Mouse (Mus musculus): ENCODE measurements around the gene Zfp865. TPM values are rescaled to one million over a fixed set of nuclear protein-coding genes. Genes with fewer than 3 reads are reported as not detected.
A peak's percentile ranks its signal among the peaks of the same experiment; 100 is the strongest.
"Not testable (repeated sequence)": the region's sequence is repeated elsewhere in the genome, so short reads cannot be mapped to it uniquely, and the experiment has no call there.

The Zfp865 gene
- polyA plus RNA-seq, 1 experiment from 2014 or later: 5.5 TPM

- peaks cover 48% of the 10 kb centered on the region for H3K4me1 ChIP-seq
- 6% methylated on average over 27 of the region's 27 CpGs for WGBS
- peak; percentile 81 for DNase-seq (ENCODE audit: low spot score)
These were observed 40.1 kb downstream of the Zfp865 start for GRCm38 (mm10) chr7:5060239-5060731.

DNA sequence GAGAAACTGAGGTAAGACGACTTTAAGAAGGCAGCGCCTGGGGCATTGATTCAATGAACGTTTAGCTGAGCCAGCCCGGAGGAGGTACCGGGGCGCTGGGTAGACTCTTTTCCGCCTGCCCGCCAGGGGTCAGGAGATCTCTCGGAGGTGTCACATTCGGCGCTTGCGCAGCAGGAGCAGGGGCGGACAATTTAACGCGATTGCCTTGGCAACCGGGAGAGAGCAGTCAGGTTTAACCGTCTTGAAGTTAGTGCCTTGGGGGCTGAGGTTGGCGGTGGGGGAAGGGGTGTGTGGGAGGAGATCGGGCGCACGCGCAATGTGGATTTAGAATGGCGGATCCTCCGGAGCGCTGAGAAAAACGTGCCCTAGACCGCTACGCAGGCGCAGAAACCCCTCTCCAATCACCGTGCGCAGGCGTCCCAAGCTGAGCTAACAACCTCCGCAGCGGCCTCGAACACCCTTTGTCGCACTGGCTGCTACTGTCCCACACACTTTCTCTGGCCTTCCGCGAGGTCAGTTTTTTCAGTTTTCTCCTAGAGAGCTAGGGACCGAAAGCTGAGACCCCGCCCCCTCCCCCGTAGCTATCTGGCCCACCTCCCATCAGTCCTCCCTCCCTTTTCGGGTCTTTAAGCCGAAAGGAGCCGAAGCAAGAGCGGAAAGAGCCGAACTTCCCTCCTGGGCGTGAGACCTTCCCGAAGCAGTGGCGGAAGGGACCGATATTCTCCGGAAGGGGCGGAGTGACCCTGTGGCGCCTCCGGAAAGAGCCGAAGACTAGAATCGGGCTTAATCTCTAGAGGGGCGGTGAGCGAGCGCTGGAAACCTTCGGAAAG is 41.0 kb downstream of the Zfp865 start:
- peaks cover 55% of the 10 kb centered on the region for H3K4me1 ChIP-seq
- under 1% methylated on average over 60 of the region's 60 CpGs for WGBS
- H3K27me3 ChIP-seq (ENCODE audit: low read depth, poor library complexity, severe bottlenecking): peaks cover 35% of the 10 kb centered on the region
- H3K9me3 ChIP-seq (replicated peaks): no peaks in the 10 kb centered on the region
- peak overlapping the region; percentile 74 for H3K4me3 ChIP-seq
- H3K27ac ChIP-seq (replicated peaks): peak overlapping the region; percentile 97
- DNase-seq (ENCODE audit: low spot score): peak; percentile 98
- H3K36me3 ChIP-seq: peaks cover 16% of the 10 kb centered on the region

More at GRCm38 (mm10) chr7:5060239-5060731, 40.1 kb downstream of the Zfp865 start:
- Histone ChIP-seq H3K36me3 (peaks cover 8% of the 10 kb centered on the region), H3K4me3 (peak overlapping the region; percentile 74), H3K27me3 (ENCODE audit: low read depth, poor library complexity, severe bottlenecking) (peaks cover 44% of the 10 kb centered on the region), H3K9me3 (replicated peaks) (no peaks in the 10 kb centered on the region), H3K27ac (replicated peaks) (peak overlapping the region; percentile 97)

DNA sequence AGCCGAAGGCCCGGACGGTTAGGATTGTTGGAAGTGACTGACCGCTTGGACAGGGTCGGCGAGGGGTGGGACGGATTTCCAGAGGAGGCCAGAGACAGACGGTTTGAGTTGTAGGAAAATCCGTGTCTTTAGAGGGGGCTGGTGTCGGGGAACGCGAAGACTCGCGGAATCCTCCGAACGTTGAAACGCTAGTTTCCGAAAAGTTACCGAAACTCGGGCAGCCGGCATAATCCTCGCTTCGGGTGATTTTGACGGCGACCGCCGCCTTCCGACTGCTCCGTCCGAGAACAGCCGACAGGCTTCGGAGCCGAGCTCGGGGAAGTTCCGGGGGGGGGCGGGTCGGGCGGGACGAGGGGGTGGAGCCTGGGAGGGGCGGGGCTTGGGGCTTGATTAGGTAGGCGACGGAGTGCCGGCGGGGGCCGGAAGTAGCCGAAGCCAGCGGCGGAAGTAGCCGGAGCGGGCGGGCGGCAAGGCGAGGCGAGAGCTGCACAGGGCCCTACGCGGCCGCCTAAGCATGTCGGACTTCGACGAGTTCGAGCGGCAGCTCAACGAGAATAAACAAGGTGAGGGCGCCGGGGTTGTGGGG is 41.7 kb downstream of the Zfp865 start, which contains the start of gene U2af2:
Gene U2af2, plus strand, starts transcription at position 370 of the 586 bp plus-strand sequence.
- peak; percentile 97 for DNase-seq (ENCODE audit: low spot score)
- Histone ChIP-seq H3K4me3 (peak within 1 kb of the TSS; percentile 74), H3K4me1 (peaks cover 48% of the 10 kb centered on the region), H3K27ac (replicated peaks) (peak within 1 kb of the TSS; percentile 97), H3K27me3 (ENCODE audit: low read depth, poor library complexity, severe bottlenecking) (peaks cover 28% of the 10 kb centered on the region), H3K36me3 (peaks cover 23% of the 10 kb centered on the region), H3K9me3 (replicated peaks) (no peaks in the 10 kb centered on the region)
- under 1% methylated on average over 65 of the region's 65 CpGs for WGBS

DNA sequence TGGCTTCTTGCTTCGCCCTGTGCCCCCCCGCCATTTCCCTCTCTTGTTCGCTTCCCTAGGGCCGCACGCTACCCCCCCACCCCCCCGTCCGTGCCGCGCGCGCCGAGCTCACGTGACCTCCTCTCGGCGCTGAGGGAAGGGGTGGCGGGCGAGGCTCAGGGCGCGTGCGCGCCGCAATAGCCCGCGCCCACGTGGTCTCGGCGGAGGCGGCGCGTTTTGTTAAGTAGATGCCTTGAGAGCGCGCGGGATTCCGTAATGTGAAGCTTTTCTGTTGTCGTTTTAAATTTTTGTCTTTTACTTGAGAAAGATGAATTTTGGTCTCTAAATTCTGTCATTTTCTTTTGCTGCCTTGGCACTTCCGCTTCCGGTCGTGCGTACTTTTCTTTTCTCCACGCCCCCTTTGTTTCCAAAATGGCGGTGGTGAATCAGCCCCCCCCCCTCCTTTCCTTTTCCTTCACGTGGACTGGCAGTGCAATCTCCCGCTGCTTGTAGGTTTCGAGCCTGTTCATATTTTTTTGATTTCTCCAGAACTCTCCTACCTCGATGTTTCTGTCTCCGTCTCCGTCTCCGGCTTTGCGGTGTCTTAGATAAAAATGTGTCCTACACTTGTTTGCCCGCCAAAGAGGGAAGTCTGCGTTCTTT is 42.3 kb downstream of the Zfp865 start:
- Histone ChIP-seq H3K27ac (replicated peaks) (peak overlapping the region; percentile 97), H3K36me3 (peaks cover 30% of the 10 kb centered on the region), H3K9me3 (replicated peaks) (no peaks in the 10 kb centered on the region), H3K4me3 (peak overlapping the region; percentile 74), H3K27me3 (ENCODE audit: low read depth, poor library complexity, severe bottlenecking) (peaks cover 22% of the 10 kb centered on the region), H3K4me1 (peaks cover 42% of the 10 kb centered on the region)
- under 1% methylated on average over 51 of the region's 51 CpGs for WGBS
- peak; percentile 85 for DNase-seq (ENCODE audit: low spot score)

DNA sequence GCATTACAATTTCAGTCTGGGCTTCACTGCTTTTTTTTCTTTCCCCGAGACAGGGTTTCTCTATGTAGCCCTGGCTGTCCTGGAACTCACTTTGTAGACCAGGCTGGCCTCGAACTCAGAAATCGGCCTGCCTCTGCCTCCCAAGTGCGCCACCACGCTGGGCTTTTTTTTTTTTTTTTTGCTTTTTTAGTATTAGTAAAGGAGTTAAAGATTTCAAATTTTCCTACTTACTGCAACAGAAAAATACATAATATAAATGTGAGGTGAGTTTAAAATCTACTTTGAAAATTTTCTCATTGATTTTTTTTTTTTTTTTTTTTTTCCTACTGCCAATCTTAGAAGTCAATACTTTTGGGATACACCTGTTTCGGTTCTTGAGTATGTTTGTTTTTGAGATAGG is 44.7 kb downstream of the Zfp865 start:
- H3K36me3 ChIP-seq: peaks cover 54% of the 10 kb centered on the region
- H3K27me3 ChIP-seq (ENCODE audit: low read depth, poor library complexity, severe bottlenecking): no peaks in the 10 kb centered on the region
- no peak for DNase-seq (ENCODE audit: low spot score)
- peaks cover 33% of the 10 kb centered on the region for H3K4me1 ChIP-seq
- WGBS: 97% methylated on average over 6 of the region's 6 CpGs
- no peak overlapping the region for H3K27ac ChIP-seq (replicated peaks)
- no peak overlapping the region for H3K4me3 ChIP-seq
- no peaks in the 10 kb centered on the region for H3K9me3 ChIP-seq (replicated peaks)

GRCm38 (mm10) chr7:5073586-5073985 is 53.4 kb downstream of the Zfp865 start:
- Histone ChIP-seq H3K9me3 (replicated peaks) (no peaks in the 10 kb centered on the region), H3K36me3 (peaks cover 98% of the 10 kb centered on the region)
- WGBS: 95% methylated on average over 1 of the region's 1 CpGs

GRCm38 (mm10) chr7:5074984-5075383 is 54.8 kb downstream of the Zfp865 start:
- no peak for DNase-seq (ENCODE audit: low spot score)
- 96% methylated on average over 5 of the region's 5 CpGs for WGBS
- no peaks in the 10 kb centered on the region for H3K9me3 ChIP-seq (replicated peaks)
- no peaks in the 10 kb centered on the region for H3K27me3 ChIP-seq (ENCODE audit: low read depth, poor library complexity, severe bottlenecking)
- no peak overlapping the region for H3K27ac ChIP-seq (replicated peaks)
- peaks cover 95% of the 10 kb centered on the region for H3K36me3 ChIP-seq
- no peak overlapping the region for H3K4me3 ChIP-seq
- H3K4me1 ChIP-seq: 0 out of 2 replicates have a peak, but pooled peaks cover 3% of the 10 kb centered on the region

More at GRCm38 (mm10) chr7:5073586-5073985, 53.4 kb downstream of the Zfp865 start:
- no peaks in the 10 kb centered on the region for H3K27me3 ChIP-seq (ENCODE audit: low read depth, poor library complexity, severe bottlenecking)
- H3K27ac ChIP-seq (replicated peaks): no peak overlapping the region
- no peaks in the 10 kb centered on the region for H3K4me1 ChIP-seq
- no peak overlapping the region for H3K4me3 ChIP-seq
- no peak for DNase-seq (ENCODE audit: low spot score)

DNA sequence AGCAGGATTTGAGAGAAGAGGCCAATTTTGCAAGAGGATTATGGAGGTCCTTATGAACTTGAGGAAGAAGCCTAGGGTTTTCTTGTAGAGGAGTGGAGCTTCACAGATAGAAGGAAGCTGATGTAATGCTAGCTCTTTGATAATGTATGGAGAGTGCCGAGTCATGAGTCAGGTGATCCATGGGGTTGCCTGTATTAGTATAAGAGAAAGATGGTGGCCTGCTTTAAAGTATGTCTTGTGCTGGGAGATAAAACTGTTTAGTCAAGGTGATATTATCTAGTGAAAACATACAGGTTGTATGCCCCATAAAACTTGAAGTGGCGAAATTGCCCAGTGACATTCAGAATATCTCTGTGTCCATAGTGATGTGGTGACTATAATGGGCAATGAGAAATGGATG is 56.8 kb downstream of the Zfp865 start:
- Histone ChIP-seq H3K36me3 (peaks cover 77% of the 10 kb centered on the region), H3K9me3 (replicated peaks) (no peaks in the 10 kb centered on the region), H3K27me3 (ENCODE audit: low read depth, poor library complexity, severe bottlenecking) (no peaks in the 10 kb centered on the region), H3K4me3 (no peak overlapping the region), H3K4me1 (peaks cover 16% of the 10 kb centered on the region), H3K27ac (replicated peaks) (no peak overlapping the region)
- 93% methylated on average over 2 of the region's 2 CpGs for WGBS
- no peak for DNase-seq (ENCODE audit: low spot score)

DNA sequence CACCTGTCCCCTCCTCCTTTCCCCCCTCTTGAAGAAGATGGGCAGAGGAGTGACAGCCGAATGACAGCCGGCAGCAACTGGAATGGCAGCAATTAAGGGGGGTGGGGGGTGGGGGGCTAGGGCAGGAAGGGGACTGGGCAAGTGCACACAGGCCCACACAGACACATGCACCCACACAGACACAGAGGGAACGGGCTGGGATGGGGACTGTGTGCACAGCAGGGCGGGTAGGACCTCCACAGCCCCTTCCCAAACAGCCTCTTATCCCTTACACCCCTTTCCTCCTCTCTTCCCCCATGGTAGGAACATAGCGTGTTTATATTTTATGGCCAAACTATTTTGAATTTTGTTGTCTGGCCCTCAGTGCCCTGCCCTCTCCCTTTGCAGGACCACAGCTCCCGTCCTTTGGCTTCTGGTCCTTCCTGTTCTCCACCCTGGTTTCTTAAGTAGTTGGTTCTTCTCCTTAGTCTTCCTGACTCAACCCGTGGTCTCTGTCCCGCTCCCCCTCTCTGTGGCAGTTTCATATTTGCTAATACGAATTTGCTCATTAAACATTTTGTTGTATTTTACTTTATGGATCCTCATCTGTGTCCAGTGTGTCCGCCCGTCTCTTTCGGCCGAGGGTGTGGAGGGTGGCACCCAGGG is 59.3 kb downstream of the Zfp865 start:
- H3K9me3 ChIP-seq (replicated peaks); DNase-seq (ENCODE audit: low spot score); H3K27me3 ChIP-seq (ENCODE audit: low read depth, poor library complexity, severe bottlenecking): not testable (repeated sequence)
- peak overlapping the region; percentile 95 for H3K4me3 ChIP-seq
- peak overlapping the region; percentile 93 for H3K27ac ChIP-seq (replicated peaks)
- H3K36me3 ChIP-seq: peaks cover 71% of the 10 kb centered on the region
- WGBS: 57% methylated on average over 10 of the region's 13 CpGs
- H3K4me1 ChIP-seq: peaks cover 20% of the 10 kb centered on the region

DNA sequence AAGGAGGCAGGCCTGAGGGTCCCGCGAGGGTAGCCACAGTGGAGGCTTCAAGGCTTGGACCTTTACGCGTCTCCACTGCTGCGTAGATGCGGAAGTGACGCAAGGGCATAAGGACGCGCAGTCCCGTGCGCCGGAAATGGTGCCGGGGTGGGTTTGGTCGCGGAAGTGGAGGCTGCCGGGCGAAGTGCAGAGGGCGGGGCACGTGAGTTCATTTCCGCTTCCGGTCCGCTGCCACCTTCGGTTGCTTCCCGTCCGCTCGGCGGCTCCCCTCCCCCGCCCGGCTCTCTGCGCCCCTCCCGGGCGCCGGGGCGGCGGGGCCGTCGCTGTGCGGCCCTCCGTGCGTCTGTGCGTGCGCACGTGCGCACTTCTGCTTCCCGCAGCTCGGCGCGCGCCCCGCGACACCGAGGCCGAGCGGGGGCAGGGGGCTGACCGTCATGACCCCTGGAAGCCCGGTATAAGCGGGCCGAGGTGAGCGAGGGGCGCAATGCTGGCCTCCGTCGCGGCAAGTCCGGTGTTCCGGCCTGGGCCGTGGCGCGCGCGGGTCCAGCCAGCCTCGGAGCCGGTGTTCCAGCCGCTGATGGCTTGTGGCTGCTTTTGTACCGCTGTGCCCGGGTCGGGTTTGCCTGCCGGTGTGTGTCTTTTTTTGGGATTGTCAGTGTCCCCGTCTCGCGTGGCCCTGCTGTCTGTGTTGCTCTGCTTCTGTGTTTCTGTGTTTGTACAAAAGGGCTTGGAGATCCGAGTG is 60.0 kb downstream of the Zfp865 start, which contains the start of gene Epn1:
Gene Epn1, plus strand, starts transcription at position 226 of the 742 bp plus-strand sequence.
- no peaks in the 10 kb centered on the region for H3K9me3 ChIP-seq (replicated peaks)
- no peaks in the 10 kb centered on the region for H3K27me3 ChIP-seq (ENCODE audit: low read depth, poor library complexity, severe bottlenecking)
- H3K4me3 ChIP-seq: peak within 1 kb of the TSS; percentile 95
- WGBS: under 1% methylated on average over 81 of the region's 81 CpGs
- peaks cover 20% of the 10 kb centered on the region for H3K4me1 ChIP-seq
- H3K27ac ChIP-seq (replicated peaks): peak within 1 kb of the TSS; percentile 93
- DNase-seq (ENCODE audit: low spot score): peak; percentile 95
- H3K36me3 ChIP-seq: peaks cover 71% of the 10 kb centered on the region

GRCm38 (mm10) chr7:5080815-5081214 is 60.6 kb downstream of the Zfp865 start:
- Histone ChIP-seq H3K27ac (replicated peaks) (peak overlapping the region; percentile 93), H3K4me3 (peak overlapping the region; percentile 95), H3K4me1 (peaks cover 20% of the 10 kb centered on the region), H3K36me3 (peaks cover 72% of the 10 kb centered on the region), H3K9me3 (replicated peaks) (no peaks in the 10 kb centered on the region), H3K27me3 (ENCODE audit: low read depth, poor library complexity, severe bottlenecking) (no peaks in the 10 kb centered on the region)
- 26% methylated on average over 6 of the region's 6 CpGs for WGBS
- DNase-seq (ENCODE audit: low spot score): no peak
